Mouse (Mus musculus) brain, embryonic 14.5 days (tissue): ENCODE data around the gene Mef2b.

ENCODE experiments used
- CTCF ChIP-seq: fragments of 200-500 bp; IDR thresholded peaks from 2 replicates; pipeline ENCODE4 v1.5.1; 2012; ENCODE audit warnings: inconsistent platforms, mild to moderate bottlenecking, moderate library complexity, borderline replicate concordance; ENCODE audit not compliant: insufficient read depth, insufficient read length; ENCODE audit errors: extremely low read depth
- POLR2A ChIP-seq: fragments of 200-500 bp; IDR thresholded peaks from 2 replicates; pipeline ENCODE4 v1.6.1; 2012; ENCODE audit warnings: mild to moderate bottlenecking, inconsistent platforms, borderline replicate concordance; ENCODE audit not compliant: poor library complexity, insufficient read depth, insufficient read length, severe bottlenecking; ENCODE audit errors: extremely low read depth

DNA sequence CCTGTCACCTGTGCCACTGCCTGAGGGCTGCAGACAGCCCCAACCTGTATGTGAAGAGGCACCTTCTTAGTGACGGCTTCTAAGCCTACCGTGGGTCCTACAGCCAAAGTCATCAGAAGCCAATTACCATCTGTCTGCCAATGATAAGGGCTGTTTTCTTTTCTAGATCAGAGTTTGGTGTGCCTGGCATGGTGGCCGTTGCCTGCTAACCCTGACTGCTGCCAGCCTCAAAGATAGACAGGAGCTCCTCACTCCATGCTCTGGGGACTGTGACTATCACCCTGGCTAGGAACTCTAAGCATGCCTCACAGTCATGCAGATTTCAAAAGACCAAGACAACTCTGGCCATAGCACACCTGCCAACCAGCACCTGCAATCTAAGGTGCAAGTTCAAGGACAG lies 61.9 kb downstream of the Mef2b start:
- TF ChIP-seq CTCF (no peak), POLR2A (no peak)
